ENCODE assay signal across 8 mouse cellular contexts in genomic region chr4:141534947-141535680, GRCm38 (mm10). TPM values are rescaled to one million over a fixed set of nuclear protein-coding genes. Genes with fewer than 3 reads are reported as not detected.
A peak's percentile ranks its signal among the peaks of the same experiment; 100 is the strongest.
DNase-seq lines count a peak whose midpoint lies in the region; ATAC-seq and TF ChIP-seq lines count a peak whose summit lies in the region.

No protein-coding gene starts in this region.

- peak; percentile 29 to 45 for DNase-seq in layer of hippocampus, adult 2 months (ENCODE audit: low spot score in 2 of 2)
- DNase-seq in layer of hippocampus, adult 9-10 months (ENCODE audit: low spot score): no peak
- DNase-seq in cerebellum, postnatal 4 days (ENCODE audit: low spot score in 2 of 2): peak; percentile 26 to 52
- peak; percentile 54 for DNase-seq in gastrocnemius, postnatal 14 days
- no peak for DNase-seq in intestine, embryonic 14.5 days (ENCODE audit: low spot score)
- peak; percentile 71 for DNase-seq in midbrain, postnatal 0 days (ENCODE audit: low spot score)
- peak; percentile 55 to 61 for DNase-seq in spleen, postnatal 36 days (ENCODE audit: low spot score in 2 of 2)

- no peaks in the 10 kb centered on the region for H3K9me3 ChIP-seq in intestine, embryonic 14.5 days (ENCODE audit: control insufficient read depth, low read length)
- H3K9me3 ChIP-seq in liver, embryonic 12.5 days (replicated peaks): no peaks in the 10 kb centered on the region
- no peaks in the 10 kb centered on the region for H3K9me3 ChIP-seq in midbrain, postnatal 0 days (ENCODE audit: low read length)

- H3K4me2 ChIP-seq in intestine, embryonic 14.5 days (ENCODE audit: low read length): peak overlapping the region; percentile 97
- peak overlapping the region; percentile 93 for H3K4me2 ChIP-seq in liver, embryonic 12.5 days
- H3K4me2 ChIP-seq in midbrain, postnatal 0 days (ENCODE audit: low read depth, low read length, poor library complexity, severe bottlenecking): peak overlapping the region; percentile 71

- intact Hi-C loops in gastrocnemius, postnatal 14 days (cut with DNase I; ENCODE audit: low total_unique reads): no loop called here

- 31% methylated on average over 9 of the region's 11 CpGs for WGBS in intestine, embryonic 14.5 days
- 34% methylated on average over 10 of the region's 11 CpGs for whole genome bisulfite sequencing in liver, embryonic 12.5 days (ENCODE audit: insufficient replicate concordance)
- WGBS in midbrain, postnatal 0 days: 4% methylated on average over 10 of the region's 11 CpGs

- H3K9ac ChIP-seq in intestine, embryonic 14.5 days (ENCODE audit: low read length): no peak overlapping the region
- peak overlapping the region; percentile 96 for H3K9ac ChIP-seq in liver, embryonic 12.5 days
- peak overlapping the region; percentile 93 for H3K9ac ChIP-seq in midbrain, postnatal 0 days (replicated peaks; ENCODE audit: low read length, poor library complexity, severe bottlenecking)

- peak overlapping the region; percentile 88 for H3K4me3 ChIP-seq in layer of hippocampus, adult 2 months
- H3K4me3 ChIP-seq in intestine, embryonic 14.5 days (ENCODE audit: low read depth, low read length): peak overlapping the region; percentile 88
- peak overlapping the region; percentile 97 for H3K4me3 ChIP-seq in liver, embryonic 12.5 days
- H3K4me3 ChIP-seq in midbrain, postnatal 0 days (ENCODE audit: low read depth, low read length): peak overlapping the region; percentile 66

- H3K27me3 ChIP-seq in intestine, embryonic 14.5 days (replicated peaks; ENCODE audit: control insufficient read depth, insufficient read depth, low read length): no peaks in the 10 kb centered on the region
- H3K27me3 ChIP-seq in liver, embryonic 12.5 days (replicated peaks): no peaks in the 10 kb centered on the region
- H3K27me3 ChIP-seq in midbrain, postnatal 0 days (ENCODE audit: insufficient read depth, low read length): no peaks in the 10 kb centered on the region

- no peak for ATAC-seq in intestine, embryonic 14.5 days (replicated peaks; ENCODE audit: low FRiP score, low TSS enrichment, low read depth)
- peak; percentile 59 for ATAC-seq in liver, embryonic 12.5 days
- ATAC-seq in midbrain, postnatal 0 days (ENCODE audit: low FRiP score): no peak

- no peaks in the 10 kb centered on the region for H3K36me3 ChIP-seq in intestine, embryonic 14.5 days (ENCODE audit: control insufficient read depth, insufficient read depth, low read length)
- peaks cover 6% of the 10 kb centered on the region for H3K36me3 ChIP-seq in liver, embryonic 12.5 days
- no peaks in the 10 kb centered on the region for H3K36me3 ChIP-seq in midbrain, postnatal 0 days (ENCODE audit: insufficient read depth, low read length)

- peaks cover 11% of the 10 kb centered on the region; the same call in 1 of the 2 replicates for H3K4me1 ChIP-seq in intestine, embryonic 14.5 days (replicated peaks; ENCODE audit: control insufficient read depth, insufficient read depth, low read length)
- peaks cover 73% of the 10 kb centered on the region for H3K4me1 ChIP-seq in liver, embryonic 12.5 days
- H3K4me1 ChIP-seq in midbrain, postnatal 0 days (ENCODE audit: insufficient read depth, low read length): peaks cover 14% of the 10 kb centered on the region

- TF ChIP-seq CTCF in layer of hippocampus, adult 2 months (conservative IDR thresholded peaks at IDR 0.05): peak; percentile 59
- TF ChIP-seq CTCF in midbrain, postnatal 0 days (IDR thresholded peaks at IDR 0.05): peak; percentile 65

- H3K27ac ChIP-seq in layer of hippocampus, adult 2 months: peak overlapping the region; percentile 94
- H3K27ac ChIP-seq in intestine, embryonic 14.5 days (ENCODE audit: low read depth): 0 out of 2 replicates have a peak overlapping the region, but pooled peaks have one; percentile 96
- H3K27ac ChIP-seq in liver, embryonic 12.5 days: peak overlapping the region; percentile 95
- H3K27ac ChIP-seq in midbrain, postnatal 0 days (ENCODE audit: low read depth, low read length): peak overlapping the region; percentile 94

RNA-seq across cellular contexts. Expression of gene Spen, which starts 3.3 kb away (rescaled TPM):
- total RNA-seq in layer of hippocampus, adult 2 months (2021): 10 to 100 TPM; 56.0 to 68.1 TPM
- total RNA-seq in gastrocnemius, postnatal 14 days (2021): 10 to 100 TPM; 20.1 to 22.1 TPM
- polyA plus RNA-seq in intestine, embryonic 14.5 days (2014; fragmentation: Nextera tagmentation; extraction: Ambion mirVana): 12.8 and 14.9 TPM in 2 replicates
- polyA plus RNA-seq in liver, embryonic 12.5 days (2016; fragmentation: Nextera tagmentation; extraction: Ambion mirVana): 9.1 and 9.2 TPM in 2 replicates
- total RNA-seq in midbrain, postnatal 0 days (2014; rRNA removed): 20.0 and 23.2 TPM in 2 replicates
- 8.6 and 13.6 TPM in 2 replicates for polyA plus RNA-seq in midbrain, postnatal 0 days (2015; fragmentation: Nextera tagmentation; extraction: Ambion mirVana)

Comparison
In these comparisons a context has a peak if more than half of its experiments do, and no peak if none do; other contexts are left out.
1. DNase-seq: peak in layer of hippocampus, adult 2 months (2 of 2), cerebellum, postnatal 4 days (2 of 2), gastrocnemius, postnatal 14 days (single experiment), midbrain, postnatal 0 days (single experiment) and spleen, postnatal 36 days (2 of 2); none in layer of hippocampus, adult 9-10 months (single experiment) and intestine, embryonic 14.5 days (single experiment).
2. Peak in every context shown above with its lines, with median percentiles within 50 percentile points of each other: H3K27ac ChIP-seq, H3K4me3 ChIP-seq and H3K4me2 ChIP-seq.